Mouse (Mus musculus) liver, embryonic 16.5 days (tissue): ENCODE measurements at regions not wholly inside any gene's neighbourhood (a gene's known extent, or its start where the extent isn't known, plus 50 kb on each side); places are given as distances from the start of the nearest gene placed in this dataset.
A peak's percentile ranks its signal among the peaks of the same experiment; 100 is the strongest.

Experiments used
- ATAC-seq: fragments of 200-750 bp; cut with Nextera tagmentation; 2 replicates; pipeline ENCODE4 v1.8.0; 2017; ENCODE audit warnings: low read depth, mild to moderate bottlenecking, moderate number of reproducible peaks, moderate library complexity
- H3K27ac ChIP-seq: fragments of 300-500 bp; sonication (generic); 2 replicates; pipeline ENCODE4 v1.5.1; 2014; ENCODE audit warnings: mild to moderate bottlenecking, low read length
- H3K27me3 ChIP-seq: fragments of 300-500 bp; sonication (generic); 2 replicates; pipeline ENCODE4 v1.6.1; 2014; ENCODE audit warnings: low read depth, low read length, mixed read lengths; ENCODE audit not compliant: control insufficient read depth, insufficient read depth
- H3K36me3 ChIP-seq: fragments of 300-500 bp; sonication (generic); 2 replicates; pipeline ENCODE4 v1.6.1; 2014; ENCODE audit warnings: mild to moderate bottlenecking; ENCODE audit not compliant: control insufficient read depth, insufficient read depth
- H3K4me1 ChIP-seq: fragments of 300-500 bp; sonication (generic); 2 replicates; pipeline ENCODE4 v1.6.1; 2014; ENCODE audit warnings: low read depth, low read length, mixed read lengths; ENCODE audit not compliant: control insufficient read depth
- H3K4me2 ChIP-seq: fragments of 300-500 bp; sonication (generic); 2 replicates; pipeline ENCODE4 v1.6.1; 2014; ENCODE audit warnings: low read depth, low read length, mixed read lengths
- H3K4me3 ChIP-seq: fragments of 300-500 bp; sonication (generic); 2 replicates; pipeline ENCODE4 v1.5.1; 2014; ENCODE audit warnings: low read depth, mild to moderate bottlenecking, low read length
- H3K9ac ChIP-seq: fragments of 300-500 bp; sonication (generic); 2 replicates; pipeline ENCODE4 v1.6.1; 2014; ENCODE audit warnings: low read depth, low read length
- H3K9me3 ChIP-seq: fragments of 300-500 bp; sonication (generic); replicated peaks from 2 replicates; pipeline ENCODE4 v1.6.1; 2016; ENCODE audit warnings: low read length; ENCODE audit not compliant: control insufficient read depth
- WGBS: fragments of 180-500 bp; shearing (Covaris S2); extraction: QIAGEN DNeasy Blood & Tissue Kit; methylation state at CpG from one replicate; pipeline ENCODE4 v1.1.7; 2014; ENCODE audit not compliant: insufficient replicate concordance; 5-methylcytosine and 5-hydroxymethylcytosine counted together

DNA sequence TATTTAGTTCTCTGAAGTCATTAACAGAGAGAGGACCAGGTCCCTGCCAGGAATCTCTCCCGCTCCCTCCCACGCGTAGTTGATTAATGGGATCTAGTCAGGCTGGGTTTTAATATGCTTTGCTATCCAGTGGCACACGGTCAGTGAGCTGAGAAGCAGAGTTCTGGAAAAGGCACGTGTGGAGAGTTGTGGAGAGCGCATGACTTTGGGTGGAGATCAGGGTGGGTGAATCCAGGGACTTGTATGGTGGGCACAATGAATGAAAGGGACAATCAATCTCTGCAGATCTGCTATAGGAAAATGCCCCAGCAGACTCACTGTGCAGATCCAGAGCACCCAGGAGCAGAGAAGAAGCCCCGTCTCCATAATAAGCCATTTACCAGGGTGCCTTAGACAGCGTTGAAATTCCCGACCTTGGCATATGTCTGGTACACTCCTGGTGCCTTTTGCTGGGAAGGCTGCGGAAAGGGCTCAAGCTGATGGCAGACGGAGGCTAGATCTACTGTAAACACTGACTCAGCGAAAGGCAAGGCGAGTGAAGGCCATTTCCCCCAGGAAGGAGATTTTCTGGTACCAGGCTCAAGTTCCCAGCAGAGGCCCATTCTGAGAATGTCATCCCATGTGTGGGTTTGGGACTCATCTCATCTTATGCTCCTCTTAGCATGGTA is 222.5 kb downstream of the Fam43a start:
- Histone ChIP-seq H3K4me3 (no peak overlapping the region), H3K27me3 (no peaks in the 10 kb centered on the region), H3K27ac (no peak overlapping the region), H3K36me3 (no peaks in the 10 kb centered on the region), H3K4me2 (no peak overlapping the region), H3K4me1 (no peaks in the 10 kb centered on the region), H3K9me3 (no peaks in the 10 kb centered on the region), H3K9ac (no peak overlapping the region)
- no peak for ATAC-seq
- WGBS, result 63% methylated on average over 13 of the region's 13 CpGs

DNA sequence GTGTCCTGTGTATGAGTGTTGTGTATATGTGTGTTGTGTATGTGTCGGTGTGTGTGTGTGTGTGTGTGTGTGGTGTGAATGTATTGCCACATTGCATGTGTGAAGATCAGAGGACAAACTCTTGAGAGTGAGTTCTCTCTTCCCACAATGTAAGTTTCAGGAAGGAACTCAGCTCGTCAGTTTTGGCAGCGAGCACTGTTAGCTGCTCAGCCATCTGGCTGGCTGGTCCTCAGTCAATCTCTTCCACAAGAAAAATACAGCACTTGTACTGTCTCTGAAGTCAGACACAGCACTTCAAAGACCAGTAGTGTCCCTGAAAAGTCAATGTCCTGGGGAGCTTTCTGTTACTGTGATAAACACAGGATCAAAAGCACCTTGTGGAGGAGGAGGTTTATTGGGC is 226.6 kb downstream of the Fam43a start:
- no peak for ATAC-seq
- Histone ChIP-seq H3K9me3 (no peaks in the 10 kb centered on the region), H3K4me2 (no peak overlapping the region), H3K4me3 (no peak overlapping the region), H3K27ac (no peak overlapping the region), H3K4me1 (no peaks in the 10 kb centered on the region), H3K36me3 (no peaks in the 10 kb centered on the region), H3K9ac (no peak overlapping the region), H3K27me3 (no peaks in the 10 kb centered on the region)
- WGBS, result 33% methylated on average over 3 of the region's 3 CpGs

DNA sequence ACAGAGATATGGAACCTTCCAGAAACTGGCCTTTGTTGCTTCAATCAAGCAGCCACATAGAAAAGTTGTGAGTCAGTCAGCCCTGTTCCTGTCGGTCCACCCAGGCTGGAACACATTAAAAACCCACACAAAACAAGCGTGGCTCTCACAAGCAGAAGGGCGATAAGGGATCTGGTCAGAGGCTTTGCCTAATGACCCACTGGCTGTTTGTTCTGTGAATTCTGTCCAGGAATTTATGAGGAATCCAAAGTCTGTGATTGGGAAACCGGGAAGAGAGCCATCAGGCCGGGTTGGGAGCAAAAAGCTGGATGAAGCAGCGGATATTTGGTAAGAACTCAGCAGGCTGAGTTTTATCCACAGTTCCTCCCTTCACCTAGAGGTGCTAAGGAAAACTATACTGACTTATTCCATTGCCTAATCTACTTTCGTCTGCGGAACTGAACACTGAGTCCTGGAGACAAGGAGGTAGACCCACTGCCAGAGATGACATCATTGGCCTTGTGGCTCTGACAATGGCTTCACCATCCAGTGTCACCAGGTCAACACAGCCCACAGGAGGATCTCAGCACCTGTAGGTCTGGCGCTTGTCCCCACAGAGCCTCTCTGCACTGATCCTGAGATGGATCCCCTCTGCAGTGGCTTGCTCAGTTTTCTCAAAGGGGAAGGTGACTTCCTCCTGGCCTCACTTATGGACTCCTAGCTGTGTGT is 228.5 kb downstream of the Fam43a start:
- H3K4me3 ChIP-seq, result no peak overlapping the region
- peak; percentile 54 for ATAC-seq
- no peak overlapping the region for H3K9ac ChIP-seq
- 54% methylated on average over 9 of the region's 9 CpGs for WGBS
- no peaks in the 10 kb centered on the region for H3K27me3 ChIP-seq
- H3K4me1 ChIP-seq, result no peaks in the 10 kb centered on the region
- H3K9me3 ChIP-seq, result no peaks in the 10 kb centered on the region
- H3K4me2 ChIP-seq, result no peak overlapping the region
- H3K27ac ChIP-seq, result no peak overlapping the region
- no peaks in the 10 kb centered on the region for H3K36me3 ChIP-seq

DNA sequence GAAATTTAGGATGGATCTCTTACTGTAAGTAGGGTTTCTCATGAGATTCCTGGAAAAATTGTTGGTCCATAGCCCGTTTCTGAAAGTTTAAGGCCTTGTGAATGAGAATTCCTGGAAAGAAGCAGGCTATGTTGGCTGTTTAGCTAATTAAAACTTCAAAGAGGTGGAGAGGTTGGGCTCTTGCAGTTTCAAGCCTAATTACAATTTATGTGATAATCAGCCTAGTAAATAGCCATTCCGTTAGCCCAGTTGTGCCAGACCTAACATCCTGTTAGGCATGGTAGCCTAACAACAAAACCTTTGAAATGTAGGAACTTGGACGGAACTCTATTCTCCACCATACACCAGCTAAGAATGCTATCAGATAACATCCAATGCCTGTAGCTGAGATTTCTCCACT is 235.0 kb downstream of the Fam43a start:
- Histone ChIP-seq H3K36me3 (no peaks in the 10 kb centered on the region), H3K9ac (no peak overlapping the region), H3K4me2 (no peak overlapping the region), H3K27ac (no peak overlapping the region), H3K9me3 (no peaks in the 10 kb centered on the region), H3K4me3 (no peak overlapping the region), H3K4me1 (no peaks in the 10 kb centered on the region), H3K27me3 (no peaks in the 10 kb centered on the region)
- ATAC-seq, result no peak
- 53% methylated on average over 3 of the region's 3 CpGs for WGBS

DNA sequence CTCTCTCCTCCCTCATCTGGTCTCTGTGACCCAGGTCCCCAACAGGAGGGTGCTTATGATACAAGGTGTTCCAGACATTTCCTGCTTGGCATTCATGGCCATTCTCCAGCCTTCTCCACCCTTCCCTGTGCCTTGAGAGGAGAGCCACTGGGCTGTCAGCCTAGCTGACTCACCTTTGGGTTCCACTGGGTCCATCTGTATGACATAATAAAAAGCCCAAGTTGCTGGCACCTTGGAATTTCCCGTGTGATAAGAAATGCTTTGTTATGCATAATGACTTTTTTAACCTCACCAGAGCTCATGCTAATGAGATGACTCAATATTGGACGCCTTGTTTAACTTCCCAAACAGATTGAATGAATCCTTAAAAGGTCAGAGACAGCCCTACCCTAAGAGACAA is 236.2 kb downstream of the Fam43a start:
- H3K27me3 ChIP-seq, result no peaks in the 10 kb centered on the region
- H3K36me3 ChIP-seq, result no peaks in the 10 kb centered on the region
- no peak overlapping the region for H3K4me3 ChIP-seq
- no peak overlapping the region for H3K4me2 ChIP-seq
- no peaks in the 10 kb centered on the region for H3K4me1 ChIP-seq
- H3K9me3 ChIP-seq, result no peaks in the 10 kb centered on the region
- H3K27ac ChIP-seq, result no peak overlapping the region
- WGBS, result 28% methylated on average over 2 of the region's 2 CpGs
- no peak overlapping the region for H3K9ac ChIP-seq
- ATAC-seq, result no peak

DNA sequence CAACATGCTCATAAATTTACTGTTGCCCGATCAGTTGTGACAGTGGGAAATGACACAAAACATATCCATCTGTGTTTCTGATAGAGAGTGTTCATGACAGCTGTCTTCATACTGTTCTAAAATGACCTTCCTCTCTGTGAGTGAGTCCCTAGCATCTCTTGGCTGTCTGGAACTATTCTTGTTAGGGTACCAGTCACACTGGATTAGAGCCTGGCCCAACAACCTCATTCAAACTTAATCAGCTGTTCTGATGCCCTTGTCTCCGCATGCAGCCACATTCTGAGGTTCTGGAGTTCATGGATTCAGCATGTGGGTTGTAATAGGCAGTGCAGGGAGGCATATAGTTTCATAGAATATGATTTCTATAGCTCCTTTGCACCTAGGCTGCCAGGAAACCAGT is 238.4 kb downstream of the Xxylt1 start:
- WGBS, result 62% methylated on average over 2 of the region's 2 CpGs
- no peaks in the 10 kb centered on the region for H3K27me3 ChIP-seq
- no peak overlapping the region for H3K27ac ChIP-seq
- ATAC-seq, result no peak
- no peak overlapping the region for H3K4me3 ChIP-seq
- no peak overlapping the region for H3K9ac ChIP-seq
- H3K4me2 ChIP-seq, result no peak overlapping the region
- H3K4me1 ChIP-seq, result no peaks in the 10 kb centered on the region
- H3K9me3 ChIP-seq, result no peaks in the 10 kb centered on the region
- H3K36me3 ChIP-seq, result no peaks in the 10 kb centered on the region

DNA sequence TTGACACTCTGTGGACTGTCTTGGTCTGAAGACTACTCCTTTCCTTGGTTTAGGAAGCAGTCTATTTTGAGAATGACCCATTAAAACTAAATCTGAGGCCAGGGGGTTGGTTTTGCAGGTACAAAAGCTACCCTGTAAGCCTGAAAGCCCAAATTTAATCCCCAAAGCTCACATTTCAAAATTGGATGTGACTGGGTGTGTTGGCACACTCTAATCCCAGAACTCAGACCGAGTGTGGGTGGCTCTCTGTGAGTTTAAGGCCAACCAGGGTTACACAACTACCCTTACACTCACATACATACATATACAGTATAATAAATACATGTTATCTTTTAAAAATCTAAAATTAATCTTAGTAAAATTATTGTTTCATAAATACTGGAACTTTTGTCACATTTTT is 228.6 kb downstream of the Xxylt1 start:
- Histone ChIP-seq H3K27ac (no peak overlapping the region), H3K36me3 (no peaks in the 10 kb centered on the region), H3K27me3 (no peaks in the 10 kb centered on the region), H3K4me1 (no peaks in the 10 kb centered on the region), H3K9ac (no peak overlapping the region), H3K4me3 (no peak overlapping the region), H3K9me3 (no peaks in the 10 kb centered on the region), H3K4me2 (no peak overlapping the region)
- no peak for ATAC-seq
- 56% methylated on average over 1 of the region's 1 CpGs for WGBS

DNA sequence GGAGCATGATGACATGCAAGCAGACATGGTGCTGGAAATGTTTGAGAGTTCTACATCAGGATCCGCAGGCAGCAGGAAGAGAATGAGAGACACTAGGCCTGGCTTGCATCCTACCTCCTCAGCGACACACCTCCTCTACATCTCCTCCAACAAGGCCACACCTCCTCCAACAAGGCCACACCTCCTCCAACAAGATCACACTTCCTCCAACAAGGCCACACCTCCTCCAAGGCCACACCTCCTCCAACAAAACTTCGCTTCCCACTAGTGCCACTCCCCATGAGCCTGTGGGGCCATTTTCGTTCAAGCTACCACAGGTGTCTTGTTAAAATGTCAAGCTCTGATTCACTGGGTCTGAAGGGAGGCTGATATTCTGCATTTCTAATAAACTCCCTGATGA is 226.5 kb downstream of the Xxylt1 start:
- H3K4me3 ChIP-seq, result no peak overlapping the region
- H3K9ac ChIP-seq, result no peak overlapping the region
- no peak for ATAC-seq
- no peaks in the 10 kb centered on the region for H3K4me1 ChIP-seq
- no peaks in the 10 kb centered on the region for H3K9me3 ChIP-seq
- H3K27ac ChIP-seq, result no peak overlapping the region
- no peaks in the 10 kb centered on the region for H3K36me3 ChIP-seq
- 56% methylated on average over 4 of the region's 4 CpGs for WGBS
- H3K27me3 ChIP-seq, result no peaks in the 10 kb centered on the region
- H3K4me2 ChIP-seq, result no peak overlapping the region

DNA sequence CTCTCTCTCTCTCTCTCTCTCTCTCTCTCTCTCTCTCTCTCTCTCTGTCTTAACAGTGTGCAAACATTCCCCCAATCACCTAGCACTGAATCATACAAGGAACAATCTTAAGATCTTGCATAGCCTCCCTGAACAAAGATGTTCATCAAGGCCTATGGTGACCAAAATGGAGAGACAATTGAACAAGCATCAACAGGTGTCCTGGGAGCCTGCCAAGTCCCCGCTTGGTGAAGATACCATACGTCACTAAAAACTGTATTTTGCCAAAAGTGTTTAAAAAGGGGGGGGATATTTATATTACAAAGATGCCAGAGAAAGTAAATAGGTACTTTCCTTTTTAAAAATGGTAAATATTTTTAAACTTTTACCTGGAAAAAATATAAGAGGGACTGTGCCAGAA is 223.6 kb downstream of the Xxylt1 start:
- no peaks in the 10 kb centered on the region for H3K27me3 ChIP-seq
- no peak for ATAC-seq
- H3K9me3 ChIP-seq, result no peaks in the 10 kb centered on the region
- no peak overlapping the region for H3K9ac ChIP-seq
- 73% methylated on average over 2 of the region's 2 CpGs for WGBS
- no peaks in the 10 kb centered on the region for H3K36me3 ChIP-seq
- no peak overlapping the region for H3K4me3 ChIP-seq
- H3K4me2 ChIP-seq, result no peak overlapping the region
- no peak overlapping the region for H3K27ac ChIP-seq
- H3K4me1 ChIP-seq, result no peaks in the 10 kb centered on the region
